Mouse (Mus musculus): ENCODE data around the gene Fbxo40. TPM values are rescaled to one million over a fixed set of nuclear protein-coding genes. Genes with fewer than 3 reads are reported as not detected.

Fbxo40 gene
- polyA plus RNA-seq, 1 experiment from 2014 or later = 0.12 TPM

DNA sequence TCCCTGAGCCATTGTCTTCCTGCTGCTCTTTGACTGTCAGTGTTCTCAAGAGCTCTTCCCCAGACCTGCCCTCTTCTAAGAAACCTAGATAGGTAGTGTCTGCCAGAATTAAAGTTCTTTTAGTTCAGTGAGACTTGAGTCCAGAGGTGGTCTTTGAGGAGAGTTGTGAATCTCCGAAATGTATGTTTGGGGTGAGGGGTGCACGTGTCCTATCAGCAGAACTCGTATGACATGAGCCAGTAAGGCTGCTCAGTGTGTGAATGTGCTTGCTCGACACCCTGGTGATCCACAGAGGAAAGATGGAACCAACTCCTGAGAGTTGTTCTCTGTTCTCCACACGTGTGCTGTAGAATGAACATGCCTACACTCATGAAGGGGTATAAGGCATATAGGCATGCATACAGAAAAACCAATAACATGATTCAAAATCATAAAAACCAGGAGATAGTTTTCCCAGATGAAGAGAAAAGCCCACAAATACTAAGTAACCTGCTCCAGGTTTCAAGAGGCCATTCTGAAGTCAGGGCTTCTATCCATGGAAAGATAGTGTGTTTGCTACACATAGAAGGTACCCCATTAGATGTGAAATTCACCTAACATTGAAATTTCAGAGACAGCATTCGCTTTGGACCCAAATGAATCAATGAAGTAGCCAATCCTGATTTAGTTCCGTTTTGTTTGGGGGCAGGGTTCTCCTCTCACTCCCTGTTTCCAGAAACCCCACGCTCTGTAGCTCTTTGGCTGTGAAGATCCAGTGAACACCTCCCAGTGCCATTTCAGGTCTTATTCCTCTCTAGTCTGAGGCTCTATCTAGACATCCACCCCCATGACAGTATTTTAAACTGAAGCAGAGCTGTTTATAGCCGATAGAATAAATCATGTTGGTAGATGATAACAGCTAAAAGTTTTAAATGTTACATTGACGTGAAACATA is 63.5 kb downstream of the Fbxo40 start:
- Histone ChIP-seq H3K4me2 (replicated peaks; ENCODE audit: low read depth, low read length) (no peak overlapping the region), H3K27ac (ENCODE audit: low read length) (no peak overlapping the region), H3K27me3 (replicated peaks; ENCODE audit: insufficient read depth, low read length) (no peaks in the 10 kb centered on the region), H3K9ac (replicated peaks; ENCODE audit: low read depth) (no peak overlapping the region), H3K9me3 (ENCODE audit: low read length) (no peaks in the 10 kb centered on the region), H3K4me3 (ENCODE audit: low read depth, low read length) (no peak overlapping the region), H3K36me3 (ENCODE audit: insufficient read depth, low read length) (peaks cover 24% of the 10 kb centered on the region), H3K4me1 (ENCODE audit: insufficient read depth, low read depth, low read length) (no peaks in the 10 kb centered on the region)
- no peak for ATAC-seq
- no peak for DNase-seq (ENCODE audit: low spot score)
- WGBS = 90% methylated on average over 10 of the region's 10 CpGs
- no peak for TF ChIP-seq CTCF (IDR thresholded peaks at IDR 0.05)
- TF ChIP-seq EP300 (IDR thresholded peaks at IDR 0.05) = no peak

GRCm38 (mm10) chr16:36925797-36926196 is 64.5 kb downstream of the Fbxo40 start:
- H3K27me3 ChIP-seq (replicated peaks; ENCODE audit: insufficient read depth, low read length) = no peaks in the 10 kb centered on the region
- DNase-seq (ENCODE audit: low spot score) (peak; percentile 28), ATAC-seq (no peak)
- H3K4me3 ChIP-seq (ENCODE audit: low read depth, low read length) = no peak overlapping the region
- H3K9ac ChIP-seq (replicated peaks; ENCODE audit: low read depth) = no peak overlapping the region
- TF ChIP-seq EP300 (IDR thresholded peaks at IDR 0.05) (no peak), CTCF (IDR thresholded peaks at IDR 0.05) (no peak)
- H3K27ac ChIP-seq (ENCODE audit: low read length) = no peak overlapping the region
- no peak overlapping the region for H3K4me2 ChIP-seq (replicated peaks; ENCODE audit: low read depth, low read length)
- peaks cover 28% of the 10 kb centered on the region for H3K36me3 ChIP-seq (ENCODE audit: insufficient read depth, low read length)
- no peaks in the 10 kb centered on the region for H3K9me3 ChIP-seq (ENCODE audit: low read length)
- 61% methylated on average over 6 of the region's 6 CpGs for WGBS
- H3K4me1 ChIP-seq (ENCODE audit: insufficient read depth, low read depth, low read length) = no peaks in the 10 kb centered on the region

- Histone ChIP-seq H3K27me3 (replicated peaks; ENCODE audit: insufficient read depth, low read length) (no peaks in the 10 kb centered on the region), H3K36me3 (ENCODE audit: insufficient read depth, low read length) (peaks cover 28% of the 10 kb centered on the region)
- 84% methylated on average over 6 of the region's 6 CpGs for WGBS
These were observed 64.9 kb downstream of the Fbxo40 start for GRCm38 (mm10) chr16:36925351-36925750.

DNA sequence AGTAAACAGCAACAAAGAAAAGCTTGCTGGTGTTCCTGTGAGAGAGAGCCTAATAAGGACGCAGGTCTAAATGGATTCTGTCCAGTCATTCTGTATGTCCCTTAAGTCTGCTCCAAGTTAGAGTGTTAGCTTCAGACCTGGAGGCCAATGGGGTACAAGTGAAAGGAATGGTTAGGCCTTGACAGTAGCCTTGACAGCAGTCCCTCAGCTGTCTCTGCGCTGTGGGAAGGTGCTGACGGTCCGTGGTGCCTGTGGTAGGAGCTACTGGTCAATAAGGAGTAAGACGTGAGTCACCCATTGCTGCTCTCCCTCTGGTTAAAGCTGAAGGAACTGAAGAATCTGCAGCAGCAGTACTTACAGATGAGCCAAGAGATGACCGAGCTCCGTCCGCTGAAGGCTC is 66.0 kb downstream of the Fbxo40 start:
- no peaks in the 10 kb centered on the region for H3K9me3 ChIP-seq (ENCODE audit: low read length)
- H3K4me3 ChIP-seq (ENCODE audit: low read depth, low read length) = no peak overlapping the region
- ATAC-seq = no peak
- H3K9ac ChIP-seq (replicated peaks; ENCODE audit: low read depth) = no peak overlapping the region
- H3K4me1 ChIP-seq (ENCODE audit: insufficient read depth, low read depth, low read length) = no peaks in the 10 kb centered on the region
- H3K36me3 ChIP-seq (ENCODE audit: insufficient read depth, low read length) = peaks cover 30% of the 10 kb centered on the region
- no peak overlapping the region for H3K27ac ChIP-seq (ENCODE audit: low read length)
- H3K27me3 ChIP-seq (replicated peaks; ENCODE audit: insufficient read depth, low read length) = no peaks in the 10 kb centered on the region
- no peak for TF ChIP-seq EP300 (IDR thresholded peaks at IDR 0.05)
- no peak for TF ChIP-seq CTCF (IDR thresholded peaks at IDR 0.05)
- no peak overlapping the region for H3K4me2 ChIP-seq (replicated peaks; ENCODE audit: low read depth, low read length)
- 91% methylated on average over 8 of the region's 8 CpGs for WGBS
- DNase-seq (ENCODE audit: low spot score) = no peak

More at GRCm38 (mm10) chr16:36925351-36925750, 64.9 kb downstream of the Fbxo40 start:
- Histone ChIP-seq H3K4me1 (ENCODE audit: insufficient read depth, low read depth, low read length) (no peaks in the 10 kb centered on the region), H3K9ac (replicated peaks; ENCODE audit: low read depth) (no peak overlapping the region), H3K9me3 (ENCODE audit: low read length) (no peaks in the 10 kb centered on the region), H3K4me2 (replicated peaks; ENCODE audit: low read depth, low read length) (no peak overlapping the region), H3K27ac (ENCODE audit: low read length) (no peak overlapping the region), H3K4me3 (ENCODE audit: low read depth, low read length) (no peak overlapping the region)
- DNase-seq (ENCODE audit: low spot score) (no peak), ATAC-seq (no peak)
- TF ChIP-seq EP300 (IDR thresholded peaks at IDR 0.05) (no peak), CTCF (IDR thresholded peaks at IDR 0.05) (no peak)

DNA sequence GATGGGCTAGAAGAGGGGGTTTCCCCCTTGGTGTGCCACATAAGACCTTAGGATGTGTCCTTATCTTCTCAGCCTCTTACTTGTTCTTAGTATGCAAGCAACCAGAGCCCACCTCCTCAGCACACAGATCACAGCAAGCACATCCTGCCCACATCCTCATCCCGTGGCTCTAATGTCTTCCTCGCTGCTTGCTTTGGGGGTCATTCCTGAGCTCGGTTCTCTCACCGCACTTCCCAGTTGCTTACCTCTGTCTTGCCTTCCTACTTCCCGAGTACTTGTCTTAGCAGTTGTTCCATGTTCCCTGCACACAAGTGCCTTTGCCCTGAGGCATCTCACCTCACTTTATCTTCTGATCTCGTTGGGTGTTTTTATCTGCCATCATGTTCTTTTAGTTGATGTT is 68.3 kb downstream of the Fbxo40 start:
- no peaks in the 10 kb centered on the region for H3K4me1 ChIP-seq (ENCODE audit: insufficient read depth, low read depth, low read length)
- H3K4me3 ChIP-seq (ENCODE audit: low read depth, low read length) = no peak overlapping the region
- 84% methylated on average over 6 of the region's 6 CpGs for WGBS
- H3K27ac ChIP-seq (ENCODE audit: low read length) = no peak overlapping the region
- peaks cover 25% of the 10 kb centered on the region for H3K36me3 ChIP-seq (ENCODE audit: insufficient read depth, low read length)
- H3K9ac ChIP-seq (replicated peaks; ENCODE audit: low read depth) = no peak overlapping the region
- TF ChIP-seq EP300 (IDR thresholded peaks at IDR 0.05) = no peak
- TF ChIP-seq CTCF (IDR thresholded peaks at IDR 0.05) = no peak
- DNase-seq (ENCODE audit: low spot score) = no peak
- no peak overlapping the region for H3K4me2 ChIP-seq (replicated peaks; ENCODE audit: low read depth, low read length)
- no peaks in the 10 kb centered on the region for H3K27me3 ChIP-seq (replicated peaks; ENCODE audit: insufficient read depth, low read length)
- no peaks in the 10 kb centered on the region for H3K9me3 ChIP-seq (ENCODE audit: low read length)
- no peak for ATAC-seq

- WGBS = 89% methylated on average over 8 of the region's 8 CpGs
- TF ChIP-seq EP300 (IDR thresholded peaks at IDR 0.05) = no peak
- TF ChIP-seq CTCF (IDR thresholded peaks at IDR 0.05) = no peak
- ATAC-seq (no peak), DNase-seq (ENCODE audit: low spot score) (no peak)
- H3K36me3 ChIP-seq (ENCODE audit: insufficient read depth, low read length) = peaks cover 25% of the 10 kb centered on the region
- no peaks in the 10 kb centered on the region for H3K9me3 ChIP-seq (ENCODE audit: low read length)
- H3K27ac ChIP-seq (ENCODE audit: low read length) = no peak overlapping the region
- no peak overlapping the region for H3K4me3 ChIP-seq (ENCODE audit: low read depth, low read length)
- H3K27me3 ChIP-seq (replicated peaks; ENCODE audit: insufficient read depth, low read length) = no peaks in the 10 kb centered on the region
- no peak overlapping the region for H3K4me2 ChIP-seq (replicated peaks; ENCODE audit: low read depth, low read length)
- H3K9ac ChIP-seq (replicated peaks; ENCODE audit: low read depth) = no peak overlapping the region
- H3K4me1 ChIP-seq (ENCODE audit: insufficient read depth, low read depth, low read length) = no peaks in the 10 kb centered on the region
These were observed 69.1 kb downstream of the Fbxo40 start for GRCm38 (mm10) chr16:36921067-36921613.
